Mouse (Mus musculus) liver, postnatal 0 days (tissue): ENCODE results near the gene Serpind1.

ENCODE experiments used
- CTCF ChIP-seq: sonication (generic); IDR thresholded peaks from 2 replicates; pipeline ENCODE4 v1.5.1; 2016; ENCODE audit warnings: antibody characterized with exemption, low read depth
- EP300 ChIP-seq: IDR thresholded peaks from 2 replicates; pipeline ENCODE4 v1.6.1; 2016; ENCODE audit warnings: antibody characterized with exemption, low read depth, mild to moderate bottlenecking

- no peak for TF ChIP-seq CTCF
- TF ChIP-seq EP300 = peak; percentile 36; the same call in 1 of the 2 replicates
Measured at GRCm38 (mm10) chr16:17345141-17345812, 14.1 kb downstream of the Serpind1 start.
